Mouse (Mus musculus) MEL (cell line): ENCODE results near the gene Pde10a. TPM values are rescaled to one million over a fixed set of nuclear protein-coding genes. Genes with fewer than 3 reads are reported as not detected.

ENCODE experiments used
- DNase-seq: peaks from one replicate; pipeline ENCODE4 v3.0.0; 2011; ENCODE audit warnings: low read depth, low spot score
- H3K27ac ChIP-seq: 2 replicates; pipeline ENCODE4 v1.5.1; 2012; ENCODE audit warnings: low read depth, mild to moderate bottlenecking, control low read depth, low read length, moderate library complexity; ENCODE audit not compliant: control insufficient read depth
- H3K27me3 ChIP-seq, 2 experiments: fragments of 150-350 bp in 1 of 2; sonication (generic) in 1 of 2; 2 replicates each; pipeline ENCODE4 v1.6.1; 2012; ENCODE audit warnings: low read length in 2 of 2, mild to moderate bottlenecking in 2 of 2, improper control_type of control experiment in 1 of 2, moderate library complexity in 1 of 2; ENCODE audit not compliant: insufficient read depth in 2 of 2, control insufficient read depth in 1 of 2
- H3K36me3 ChIP-seq, 2 experiments: 2 replicates each; pipeline ENCODE4 v1.6.1; 2012 to 2014; ENCODE audit warnings: low read length in 2 of 2, improper control_type of control experiment in 1 of 2, inconsistent platforms in 1 of 2, mild to moderate bottlenecking in 1 of 2; ENCODE audit not compliant: insufficient read depth in 2 of 2, control insufficient read depth in 1 of 2
- H3K4me1 ChIP-seq, 2 experiments: fragments of 150-350 bp in 1 of 2; sonication (generic) in 1 of 2; 2 replicates each; pipeline ENCODE4 v1.6.1; 2012; ENCODE audit warnings: low read length in 2 of 2, improper control_type of control experiment in 1 of 2, mild to moderate bottlenecking in 1 of 2; ENCODE audit not compliant: insufficient read depth in 2 of 2, control insufficient read depth in 1 of 2
- H3K4me3 ChIP-seq, 2 experiments: fragments of 150-350 bp in 1 of 2; sonication (generic) in 1 of 2; 2 replicates each; pipeline ENCODE4 v1.5.1; 2012; ENCODE audit warnings: low read depth in 2 of 2, low read length in 2 of 2, mild to moderate bottlenecking in 2 of 2, moderate library complexity in 2 of 2, control low read depth in 1 of 2, improper control_type of control experiment in 1 of 2; ENCODE audit not compliant: control insufficient read depth in 1 of 2, insufficient read depth in 1 of 2
- H3K79me2 ChIP-seq: 2 replicates; pipeline ENCODE4 v1.6.1; 2012; ENCODE audit warnings: mild to moderate bottlenecking, low read length, moderate library complexity; ENCODE audit not compliant: control insufficient read depth, poor library complexity, insufficient read depth
- H3K9ac ChIP-seq: 2 replicates; pipeline ENCODE4 v1.6.1; 2012; ENCODE audit warnings: low read depth, mild to moderate bottlenecking, control low read depth, low read length, moderate library complexity; ENCODE audit not compliant: control insufficient read depth, poor library complexity, severe bottlenecking
- H3K9me3 ChIP-seq: fragments of 150-350 bp; sonication (generic); replicated peaks from 2 replicates; pipeline ENCODE4 v1.6.1; 2012; ENCODE audit warnings: mild to moderate bottlenecking, low read length, improper control_type of control experiment, moderate library complexity; ENCODE audit not compliant: insufficient read depth
- BHLHE40 ChIP-seq: IDR thresholded peaks from 2 replicates; pipeline ENCODE4 v1.6.1; 2012; ENCODE audit warnings: low read depth, mild to moderate bottlenecking, inconsistent platforms, low read length, improper control_type of control experiment, borderline replicate concordance
- CHD1 ChIP-seq: IDR thresholded peaks from 2 replicates; pipeline ENCODE4 v1.6.1; 2012; ENCODE audit warnings: low read depth, mild to moderate bottlenecking, inconsistent platforms, low read length, improper control_type of control experiment
- CHD2 ChIP-seq: IDR thresholded peaks from 2 replicates; pipeline ENCODE4 v1.6.1; 2011; ENCODE audit warnings: low read length, improper control_type of control experiment
- GABPA ChIP-seq: IDR thresholded peaks from 2 replicates; pipeline ENCODE4 v1.6.1; 2012; ENCODE audit warnings: low read depth, mild to moderate bottlenecking, inconsistent platforms, low read length, improper control_type of control experiment, moderate library complexity
- JUND ChIP-seq: IDR thresholded peaks from 2 replicates; pipeline ENCODE4 v1.6.1; 2011; ENCODE audit warnings: low read depth, mild to moderate bottlenecking, improper control_type of control experiment, low read length
- KAT2A ChIP-seq: conservative IDR thresholded peaks from 2 replicates; pipeline ENCODE4 v1.6.1; 2012; ENCODE audit warnings: low read depth, low read length, improper control_type of control experiment, inconsistent platforms
- MAFK ChIP-seq: IDR thresholded peaks from 2 replicates; pipeline ENCODE4 v1.6.1; 2011; ENCODE audit warnings: low read depth, mild to moderate bottlenecking, low read length, improper control_type of control experiment, borderline replicate concordance
- MAX ChIP-seq: IDR thresholded peaks from 2 replicates; pipeline ENCODE4 v1.6.1; 2011; ENCODE audit warnings: low read length, improper control_type of control experiment
- MAZ ChIP-seq: IDR thresholded peaks from 2 replicates; pipeline ENCODE4 v1.6.1; 2012; ENCODE audit warnings: low read depth, mild to moderate bottlenecking, inconsistent platforms, low read length, improper control_type of control experiment
- NRF1 ChIP-seq: IDR thresholded peaks from 2 replicates; pipeline ENCODE4 v1.6.1; 2014; ENCODE audit warnings: low read depth, mild to moderate bottlenecking, inconsistent platforms, low read length, improper control_type of control experiment, moderate library complexity; ENCODE audit not compliant: poor library complexity, insufficient read depth, severe bottlenecking
- POLR2AphosphoS5 ChIP-seq: IDR thresholded peaks from 2 replicates; pipeline ENCODE4 v1.6.1; 2012; ENCODE audit warnings: low read depth, borderline replicate concordance, mild to moderate bottlenecking, inconsistent platforms, low read length, moderate library complexity, mixed read lengths
- RAD21 ChIP-seq: IDR thresholded peaks from 2 replicates; pipeline ENCODE4 v1.6.1; 2011; ENCODE audit warnings: mild to moderate bottlenecking, low read depth, low read length, improper control_type of control experiment
- RCOR1 ChIP-seq: IDR thresholded peaks from 2 replicates; pipeline ENCODE4 v1.6.1; 2012; ENCODE audit warnings: low read depth, mild to moderate bottlenecking, inconsistent platforms, low read length, improper control_type of control experiment
- UBTF ChIP-seq: IDR thresholded peaks from 2 replicates; pipeline ENCODE4 v1.6.1; 2012; ENCODE audit warnings: low read depth, mild to moderate bottlenecking, inconsistent platforms, low read length, improper control_type of control experiment, moderate library complexity, borderline replicate concordance; ENCODE audit not compliant: insufficient read depth
- ZNF384 ChIP-seq: IDR thresholded peaks from 2 replicates; pipeline ENCODE4 v1.6.1; 2012; ENCODE audit warnings: low read depth, mild to moderate bottlenecking, inconsistent platforms, low read length, improper control_type of control experiment
- polyA plus RNA-seq, 2 experiments: library from polyadenylated mRNA; stranded (reverse) in 1 of 2; unstranded in 1 of 2; fragments of >175 nt in 1 of 2; fragments of >200 nt in 1 of 2; gene quantifications; 2 replicates each; pipeline versions ENCODE4 v1.2.1 to v1.2.4; 2012; ENCODE audit warnings: low replicate concordance in 2 of 2, low read depth in 1 of 2; ENCODE audit not compliant: insufficient read length in 2 of 2, insufficient read depth in 1 of 2, missing spikeins in 1 of 2
- total RNA-seq: library from RNA; depleted of rRNA; stranded (reverse); fragments of 300-350 nt; gene quantifications from 2 replicates; pipeline ENCODE4 v1.2.3, GENCODE M21; 2012

Pde10a gene
- total and polyA plus RNA-seq, 3 experiments: 3.1 to 6.9 TPM; not detected in 1

DNA sequence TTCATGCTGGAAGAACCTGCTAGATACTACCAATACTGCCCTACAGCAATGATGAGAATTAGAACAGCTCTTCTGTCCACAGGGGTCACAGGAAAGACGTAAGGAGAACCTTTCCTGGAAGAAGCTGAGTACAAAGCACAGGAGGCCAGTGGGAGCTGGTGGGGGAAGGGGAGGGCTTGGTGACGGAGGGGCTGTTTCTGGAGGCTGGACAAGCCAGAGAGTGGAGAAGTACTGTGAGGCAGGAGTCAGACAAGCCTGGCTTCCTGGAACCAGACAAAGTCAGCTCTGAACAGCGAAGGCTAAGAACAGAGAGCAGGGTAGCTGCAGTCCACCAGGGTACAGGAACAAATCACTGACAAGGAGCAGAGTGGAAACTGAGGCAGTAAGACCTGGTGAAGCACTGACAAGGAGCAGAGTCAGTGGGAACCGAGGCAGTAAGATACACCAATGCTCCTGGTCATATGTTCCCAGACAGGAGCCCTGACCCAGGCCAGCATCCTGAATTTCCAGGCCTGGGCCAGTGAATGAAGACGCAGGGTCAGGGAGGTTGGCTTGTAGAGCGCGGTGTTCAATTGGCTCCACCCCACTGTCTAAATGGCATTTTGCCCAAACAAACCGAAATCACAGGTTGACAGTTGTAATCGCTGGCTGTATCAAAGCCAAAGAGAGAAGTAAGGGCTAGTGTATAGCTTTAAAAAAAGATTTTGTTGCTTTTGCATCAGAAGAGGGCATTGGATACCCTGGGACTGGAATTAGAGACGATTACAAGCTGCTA is 314.3 kb downstream of the Pde10a start:
- peaks cover 0 to 6% of the 10 kb centered on the region in 2 experiments; a peak in 3 of 4 replicates for H3K4me1 ChIP-seq
- peaks cover 0 to 1% of the 10 kb centered on the region in 2 experiments; a peak in 1 of 4 replicates for H3K27me3 ChIP-seq
- no peak overlapping the region for H3K4me3 ChIP-seq
- TF ChIP-seq RCOR1: peak; percentile 55; the same call in 1 of the 2 replicates
- no peak for TF ChIP-seq MAX
- DNase-seq: peak; percentile 19
- no peak overlapping the region for H3K9ac ChIP-seq
- H3K79me2 ChIP-seq: no peaks in the 10 kb centered on the region
- H3K9me3 ChIP-seq: no peaks in the 10 kb centered on the region
- no peaks in the 10 kb centered on the region for H3K36me3 ChIP-seq
- H3K27ac ChIP-seq: no peak overlapping the region

DNA sequence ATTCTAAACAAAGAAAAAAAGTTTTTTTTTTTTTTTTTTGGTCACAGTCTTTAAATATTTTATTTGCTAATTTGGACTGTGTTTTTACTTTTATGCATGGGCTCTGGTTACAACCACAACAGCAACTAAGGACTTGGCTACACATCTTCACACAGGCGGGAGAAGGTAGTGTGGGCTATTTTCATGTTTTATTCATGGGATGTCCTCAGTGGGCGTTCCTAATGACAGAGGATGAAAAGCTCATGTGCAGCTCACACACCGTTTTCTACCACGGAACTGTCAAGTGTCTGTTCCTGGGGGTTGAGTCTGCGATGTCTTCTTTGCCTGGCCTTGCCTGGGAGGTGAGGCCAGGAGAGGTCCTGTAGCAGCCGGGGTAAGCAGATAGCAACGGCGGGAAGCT is 315.9 kb downstream of the Pde10a start:
- no peak for TF ChIP-seq KAT2A
- no peak for TF ChIP-seq BHLHE40
- TF ChIP-seq ZNF384: no peak
- TF ChIP-seq MAX: no peak
- no peak for TF ChIP-seq UBTF
- TF ChIP-seq CHD1: no peak
- no peak for TF ChIP-seq CHD2
- TF ChIP-seq MAFK: no peak
- no peak for TF ChIP-seq NRF1
- no peak for TF ChIP-seq RAD21
- TF ChIP-seq MAZ: no peak
- TF ChIP-seq JUND: no peak
- TF ChIP-seq GABPA: no peak
- no peak for TF ChIP-seq POLR2AphosphoS5
- no peak overlapping the region for H3K27ac ChIP-seq
- H3K79me2 ChIP-seq: no peaks in the 10 kb centered on the region
- H3K4me1 ChIP-seq: peaks cover 0 to 6% of the 10 kb centered on the region in 2 experiments; a peak in 3 of 4 replicates
- no peaks in the 10 kb centered on the region for H3K36me3 ChIP-seq
- H3K4me3 ChIP-seq: no peak overlapping the region
- 0 out of 4 replicates have a peak, but pooled peaks cover 0 to 1% of the 10 kb centered on the region in 2 experiments for H3K27me3 ChIP-seq
- H3K9me3 ChIP-seq: no peaks in the 10 kb centered on the region
- no peak overlapping the region for H3K9ac ChIP-seq
- DNase-seq: no peak
